Mouse (Mus musculus) lung, adult 2 months (tissue): ENCODE data around the gene Magoh. TPM values are rescaled to one million over a fixed set of nuclear protein-coding genes. Genes with fewer than 3 reads are reported as not detected.

Source experiments
- DNase-seq: peaks from one replicate; pipeline ENCODE4 v3.0.0; 2022
- H3K4me1 ChIP-seq: fragments of 200-500 bp; 2 replicates; pipeline ENCODE4 v1.6.1; 2011; ENCODE audit warnings: low read length; ENCODE audit not compliant: control insufficient read depth, insufficient read depth
- H3K4me3 ChIP-seq: fragments of 200-500 bp; replicated peaks from 2 replicates; pipeline ENCODE3; 2011; ENCODE audit warnings: low read depth, mild to moderate bottlenecking, control low read depth, low read length; ENCODE audit errors: extremely low read depth
- CTCF ChIP-seq: fragments of 200-500 bp; IDR thresholded peaks from 2 replicates; pipeline ENCODE4 v1.5.1; 2011; ENCODE audit warnings: mild to moderate bottlenecking, low read length, control low read depth; ENCODE audit not compliant: insufficient read depth
- POLR2A ChIP-seq: fragments of 200-500 bp; IDR thresholded peaks from 2 replicates; pipeline ENCODE4 v1.6.1; 2011; ENCODE audit warnings: low read depth, mild to moderate bottlenecking, control low read depth, low read length, borderline replicate concordance; ENCODE audit errors: extremely low read depth
- WGBS: fragments of 180-500 bp; shearing (Covaris S2); methylation state at CpG from one replicate; pipeline ENCODE4 v1.1.7; 2018; 5-methylcytosine and 5-hydroxymethylcytosine counted together
- polyA plus RNA-seq: library from polyadenylated mRNA; depleted of rRNA; stranded (reverse); fragments of >200 nt; gene quantifications from 2 replicates; pipeline ENCODE4 v1.2.3, GENCODE M21; 2012

The Magoh gene
- polyA plus RNA-seq, 1 experiment = 39.3 TPM

- WGBS = 63% methylated on average over 4 of the region's 4 CpGs
- H3K4me3 ChIP-seq = no peak overlapping the region
- no peak for DNase-seq
- no peak for TF ChIP-seq CTCF
- TF ChIP-seq POLR2A = no peak
- no peaks in the 10 kb centered on the region for H3K4me1 ChIP-seq
These were observed 30.5 kb downstream of the Magoh start for GRCm38 (mm10) chr4:107910020-107910419.

- WGBS = 61% methylated on average over 2 of the region's 2 CpGs
- Histone ChIP-seq H3K4me1 (peaks cover 11% of the 10 kb centered on the region), H3K4me3 (no peak overlapping the region)
- TF ChIP-seq POLR2A (no peak), CTCF (no peak)
- DNase-seq = no peak
These were observed 40.8 kb downstream of the Magoh start for GRCm38 (mm10) chr4:107920336-107920735.

GRCm38 (mm10) chr4:107921152-107921695 is 41.7 kb downstream of the Magoh start:
- H3K4me1 ChIP-seq = peaks cover 11% of the 10 kb centered on the region
- no peak for TF ChIP-seq POLR2A
- TF ChIP-seq CTCF = no peak
- whole genome bisulfite sequencing = 47% methylated on average over 8 of the region's 8 CpGs
- H3K4me3 ChIP-seq = no peak overlapping the region
- no peak for DNase-seq

GRCm38 (mm10) chr4:107921952-107922351 is 42.4 kb downstream of the Magoh start:
- DNase-seq = peak; percentile 10
- WGBS = 30% methylated on average over 4 of the region's 4 CpGs
- H3K4me1 ChIP-seq = peaks cover 11% of the 10 kb centered on the region
- H3K4me3 ChIP-seq = peak overlapping the region; percentile 41
- TF ChIP-seq CTCF (no peak), POLR2A (no peak)

- 1% methylated on average over 38 of the region's 38 CpGs for WGBS
- peak; percentile 95 for DNase-seq
- H3K4me1 ChIP-seq = peaks cover 11% of the 10 kb centered on the region
- peak; percentile 96 for TF ChIP-seq POLR2A
- TF ChIP-seq CTCF = no peak
- H3K4me3 ChIP-seq = peak within 1 kb of the TSS; percentile 98
These were observed 43.7 kb downstream of the Magoh start, which contains the start of gene Cpt2 for GRCm38 (mm10) chr4:107923145-107923802. TSS of gene Cpt2 (minus strand) at chr4:107923610.

- TF ChIP-seq POLR2A = no peak
- no peak for TF ChIP-seq CTCF
- peaks cover 11% of the 10 kb centered on the region for H3K4me1 ChIP-seq
- no peak for DNase-seq
- peak overlapping the region; percentile 6 for H3K4me3 ChIP-seq
- 35% methylated on average over 7 of the region's 7 CpGs for WGBS
These were observed 44.2 kb downstream of the Magoh start for GRCm38 (mm10) chr4:107923803-107924194.

GRCm38 (mm10) chr4:107928269-107928668 is 48.7 kb downstream of the Magoh start:
- H3K4me1 ChIP-seq = no peaks in the 10 kb centered on the region
- TF ChIP-seq POLR2A (no peak), CTCF (no peak)
- 65% methylated on average over 2 of the region's 2 CpGs for WGBS
- no peak for DNase-seq
- no peak overlapping the region for H3K4me3 ChIP-seq

- 78% methylated on average over 2 of the region's 2 CpGs for WGBS
- TF ChIP-seq CTCF (no peak), POLR2A (no peak)
- Histone ChIP-seq H3K4me3 (no peak overlapping the region), H3K4me1 (no peaks in the 10 kb centered on the region)
- no peak for DNase-seq
These were observed 49.2 kb downstream of the Magoh start for GRCm38 (mm10) chr4:107928726-107929125.

- H3K4me3 ChIP-seq = no peak overlapping the region
- 69% methylated on average over 3 of the region's 3 CpGs for WGBS
- TF ChIP-seq CTCF (no peak), POLR2A (no peak)
- no peaks in the 10 kb centered on the region for H3K4me1 ChIP-seq
- DNase-seq = no peak
These were observed 51.9 kb downstream of the Magoh start for GRCm38 (mm10) chr4:107931453-107931852.

- no peak for DNase-seq
- no peaks in the 10 kb centered on the region for H3K4me1 ChIP-seq
- 67% methylated on average over 8 of the region's 8 CpGs for WGBS
- no peak overlapping the region for H3K4me3 ChIP-seq
- TF ChIP-seq CTCF (no peak), POLR2A (no peak)
These were observed 53.7 kb downstream of the Magoh start for GRCm38 (mm10) chr4:107933239-107933638.
